Mouse (Mus musculus) MEL (cell line): ENCODE data around the gene Mdc1.

ENCODE experiments used
- CTCF ChIP-seq, 3 experiments: IDR thresholded peaks in 2 of 3; conservative IDR thresholded peaks in 1 of 3; 2 replicates each; pipeline ENCODE4 v1.5.1; 2011 to 2012; ENCODE audit warnings: low read length in 3 of 3, low read depth in 2 of 3, mild to moderate bottlenecking in 2 of 3, improper control_type of control experiment in 1 of 3, inconsistent platforms in 1 of 3, mixed read lengths in 1 of 3, moderate library complexity in 1 of 3; ENCODE audit not compliant: control insufficient read depth in 1 of 3, insufficient read depth in 1 of 3, poor library complexity in 1 of 3, severe bottlenecking in 1 of 3
- EP300 ChIP-seq, 2 experiments: IDR thresholded peaks; 2 replicates each; pipeline ENCODE4 v1.6.1; 2011; ENCODE audit warnings: improper control_type of control experiment in 2 of 2, low read length in 2 of 2, low read depth in 1 of 2, mild to moderate bottlenecking in 1 of 2
- HCFC1 ChIP-seq: IDR thresholded peaks from 2 replicates; pipeline ENCODE4 v1.6.1; 2012; ENCODE audit warnings: low read depth, mild to moderate bottlenecking, inconsistent platforms, low read length, improper control_type of control experiment, moderate library complexity
- MYB ChIP-seq: IDR thresholded peaks from 2 replicates; pipeline ENCODE4 v1.6.1; 2011; ENCODE audit warnings: mild to moderate bottlenecking, low read depth, low read length, improper control_type of control experiment
- POLR2A ChIP-seq, 2 experiments: IDR thresholded peaks; 2 replicates each; pipeline ENCODE4 v1.6.1; 2011 to 2012; ENCODE audit warnings: low read length in 2 of 2, mild to moderate bottlenecking in 2 of 2, control low read depth in 1 of 2, improper control_type of control experiment in 1 of 2, low read depth in 1 of 2, moderate library complexity in 1 of 2; ENCODE audit not compliant: control insufficient read depth in 1 of 2, insufficient read depth in 1 of 2, poor library complexity in 1 of 2
- POLR2AphosphoS2 ChIP-seq: IDR thresholded peaks from 2 replicates; pipeline ENCODE4 v1.6.1; 2011; ENCODE audit warnings: low read length, improper control_type of control experiment
- POLR2AphosphoS5 ChIP-seq: IDR thresholded peaks from 2 replicates; pipeline ENCODE4 v1.6.1; 2012; ENCODE audit warnings: low read depth, borderline replicate concordance, mild to moderate bottlenecking, inconsistent platforms, low read length, moderate library complexity, mixed read lengths
- SIN3A ChIP-seq: IDR thresholded peaks from 2 replicates; pipeline ENCODE4 v1.6.1; 2012; ENCODE audit warnings: low read length, improper control_type of control experiment, inconsistent platforms
- TCF12 ChIP-seq: IDR thresholded peaks from 2 replicates; pipeline ENCODE4 v1.6.1; 2014; ENCODE audit warnings: low read depth, mild to moderate bottlenecking, inconsistent platforms, low read length, improper control_type of control experiment, moderate library complexity

DNA sequence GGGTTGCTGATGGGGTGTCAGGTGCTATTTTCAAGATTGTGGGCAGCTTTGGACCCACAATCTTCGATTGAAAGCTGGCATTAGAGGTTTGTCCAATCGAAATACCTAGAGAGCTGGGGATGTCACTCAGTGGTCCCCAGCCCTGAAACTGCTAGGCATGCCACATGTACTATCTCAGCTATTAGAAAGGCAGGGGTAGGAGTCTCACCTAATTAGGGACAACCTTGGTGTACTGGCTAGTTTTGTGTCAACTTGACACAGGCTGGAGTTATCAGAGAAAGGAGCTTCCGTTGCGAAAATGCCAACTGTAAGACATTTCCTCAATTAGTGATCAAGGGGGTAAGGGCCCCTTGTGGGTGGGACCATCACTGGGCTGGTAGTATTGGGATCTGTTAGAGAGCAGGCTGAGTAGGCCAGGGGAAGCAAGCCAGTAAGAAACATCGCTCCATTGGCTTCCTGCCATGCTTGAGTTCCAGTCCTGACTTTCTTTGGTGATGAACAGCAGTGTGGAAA, 8.0 kb upstream of the Mdc1 start:
- no peak for TF ChIP-seq MYB
- no peak for TF ChIP-seq POLR2AphosphoS2
- no peak for TF ChIP-seq SIN3A
- no peak for TF ChIP-seq CTCF (IDR thresholded peaks at IDR 0.05 in 2 of 3, conservative IDR thresholded peaks at IDR 0.05 in 1 of 3; ENCODE audit: control insufficient read depth in 1 of 3, insufficient read depth in 1 of 3, low read depth in 2 of 3, low read length in 3 of 3, poor library complexity in 1 of 3, severe bottlenecking in 1 of 3)
- TF ChIP-seq POLR2A (IDR thresholded peaks at IDR 0.05; ENCODE audit: control insufficient read depth in 1 of 2, insufficient read depth in 1 of 2, low read depth in 1 of 2, low read length in 2 of 2, poor library complexity in 1 of 2): peak; percentile 32 to 74; a peak in 3 of 4 replicates
- TF ChIP-seq TCF12: no peak
- 0 out of 2 replicates have a peak, but pooled peaks have one; percentile 67 for TF ChIP-seq POLR2AphosphoS5
- TF ChIP-seq EP300 (IDR thresholded peaks at IDR 0.05; ENCODE audit: low read depth in 1 of 2, low read length in 2 of 2): no peak
- TF ChIP-seq HCFC1: no peak
